Mouse (Mus musculus): Measurements from ENCODE around the gene Ccr6. TPM values are rescaled to one million over a fixed set of nuclear protein-coding genes. Genes with fewer than 3 reads are reported as not detected.

Gene Ccr6
- polyA plus RNA-seq, 1 experiment from 2014 or later = not detected

- H3K36me3 ChIP-seq (replicated peaks) = 0 out of 2 replicates have a peak, but pooled peaks cover 6% of the 10 kb centered on the region
- no peak overlapping the region for H3K4me3 ChIP-seq
- no peaks in the 10 kb centered on the region for H3K4me1 ChIP-seq
- no peaks in the 10 kb centered on the region for H3K27me3 ChIP-seq (replicated peaks)
- H3K9me3 ChIP-seq = no peaks in the 10 kb centered on the region
- no peak overlapping the region for H3K4me2 ChIP-seq
- H3K27ac ChIP-seq = no peak overlapping the region
- H3K9ac ChIP-seq = no peak overlapping the region
- WGBS = 91% methylated on average over 9 of the region's 9 CpGs
- ATAC-seq (replicated peaks) = no peak
Measured at GRCm38 (mm10) chr17:8296313-8296844, 60.5 kb downstream of the Ccr6 start.

GRCm38 (mm10) chr17:8297746-8298145 is 61.9 kb downstream of the Ccr6 start:
- no peak overlapping the region for H3K4me3 ChIP-seq
- H3K27ac ChIP-seq = no peak overlapping the region
- ATAC-seq (replicated peaks) = no peak
- H3K9ac ChIP-seq = no peak overlapping the region
- no peaks in the 10 kb centered on the region for H3K4me1 ChIP-seq
- no peaks in the 10 kb centered on the region for H3K27me3 ChIP-seq (replicated peaks)
- H3K36me3 ChIP-seq (replicated peaks) = 0 out of 2 replicates have a peak, but pooled peaks cover 6% of the 10 kb centered on the region
- no peak overlapping the region for H3K4me2 ChIP-seq
- H3K9me3 ChIP-seq = no peaks in the 10 kb centered on the region
- 86% methylated on average over 5 of the region's 5 CpGs for WGBS

- 0 out of 2 replicates have a peak, but pooled peaks cover 6% of the 10 kb centered on the region for H3K36me3 ChIP-seq (replicated peaks)
- H3K4me3 ChIP-seq = no peak overlapping the region
- 87% methylated on average over 2 of the region's 2 CpGs for WGBS
- no peaks in the 10 kb centered on the region for H3K4me1 ChIP-seq
- ATAC-seq (replicated peaks) = no peak
- H3K9me3 ChIP-seq = no peaks in the 10 kb centered on the region
- no peak overlapping the region for H3K27ac ChIP-seq
- no peak overlapping the region for H3K9ac ChIP-seq
- H3K4me2 ChIP-seq = no peak overlapping the region
- H3K27me3 ChIP-seq (replicated peaks) = no peaks in the 10 kb centered on the region
Measured at GRCm38 (mm10) chr17:8298281-8298680, 62.4 kb downstream of the Ccr6 start.

GRCm38 (mm10) chr17:8299524-8299923 is 63.7 kb downstream of the Ccr6 start:
- H3K4me1 ChIP-seq = no peaks in the 10 kb centered on the region
- H3K4me2 ChIP-seq = no peak overlapping the region
- no peak overlapping the region for H3K4me3 ChIP-seq
- H3K9ac ChIP-seq = no peak overlapping the region
- no peaks in the 10 kb centered on the region for H3K27me3 ChIP-seq (replicated peaks)
- no peaks in the 10 kb centered on the region for H3K9me3 ChIP-seq
- no peak overlapping the region for H3K27ac ChIP-seq
- H3K36me3 ChIP-seq (replicated peaks) = 0 out of 2 replicates have a peak, but pooled peaks cover 6% of the 10 kb centered on the region
- ATAC-seq (replicated peaks) = no peak

- H3K9me3 ChIP-seq = no peaks in the 10 kb centered on the region
- 0 out of 2 replicates have a peak, but pooled peaks cover 6% of the 10 kb centered on the region for H3K36me3 ChIP-seq (replicated peaks)
- no peak overlapping the region for H3K4me2 ChIP-seq
- no peak overlapping the region for H3K9ac ChIP-seq
- no peaks in the 10 kb centered on the region for H3K27me3 ChIP-seq (replicated peaks)
- 74% methylated on average over 4 of the region's 4 CpGs for WGBS
- no peak overlapping the region for H3K4me3 ChIP-seq
- H3K4me1 ChIP-seq = no peaks in the 10 kb centered on the region
- H3K27ac ChIP-seq = no peak overlapping the region
- ATAC-seq (replicated peaks) = no peak
Measured at GRCm38 (mm10) chr17:8301515-8301914, 65.7 kb downstream of the Ccr6 start.

- H3K4me2 ChIP-seq = no peak overlapping the region
- H3K27ac ChIP-seq = no peak overlapping the region
- ATAC-seq (replicated peaks) = no peak
- H3K4me3 ChIP-seq = no peak overlapping the region
- WGBS = 75% methylated on average over 7 of the region's 7 CpGs
- H3K4me1 ChIP-seq = no peaks in the 10 kb centered on the region
- no peak overlapping the region for H3K9ac ChIP-seq
- H3K36me3 ChIP-seq (replicated peaks) = 0 out of 2 replicates have a peak, but pooled peaks cover 6% of the 10 kb centered on the region
- H3K9me3 ChIP-seq = no peaks in the 10 kb centered on the region
- no peaks in the 10 kb centered on the region for H3K27me3 ChIP-seq (replicated peaks)
Measured at GRCm38 (mm10) chr17:8302772-8303438, 67.1 kb downstream of the Ccr6 start.

GRCm38 (mm10) chr17:8303671-8304070 is 67.8 kb downstream of the Ccr6 start:
- H3K27me3 ChIP-seq (replicated peaks) = no peaks in the 10 kb centered on the region
- H3K9ac ChIP-seq = no peak overlapping the region
- 63% methylated on average over 5 of the region's 5 CpGs for WGBS
- no peak overlapping the region for H3K27ac ChIP-seq
- H3K4me2 ChIP-seq = no peak overlapping the region
- H3K9me3 ChIP-seq = no peaks in the 10 kb centered on the region
- no peak overlapping the region for H3K4me3 ChIP-seq
- no peak for ATAC-seq (replicated peaks)
- no peaks in the 10 kb centered on the region for H3K4me1 ChIP-seq
- H3K36me3 ChIP-seq (replicated peaks) = no peaks in the 10 kb centered on the region

- Histone ChIP-seq H3K27me3 (replicated peaks) (no peaks in the 10 kb centered on the region), H3K36me3 (replicated peaks) (no peaks in the 10 kb centered on the region), H3K9ac (no peak overlapping the region), H3K4me3 (no peak overlapping the region), H3K27ac (no peak overlapping the region), H3K4me1 (peaks cover 4% of the 10 kb centered on the region; the same call in 1 of the 2 replicates), H3K9me3 (no peaks in the 10 kb centered on the region), H3K4me2 (no peak overlapping the region)
- WGBS = 31% methylated on average over 3 of the region's 3 CpGs
- no peak for ATAC-seq (replicated peaks)
Measured at GRCm38 (mm10) chr17:8305801-8306200, 70.0 kb downstream of the Ccr6 start.

Other genes starting within 250 kb of the Ccr6 start
- 0.18 and 0.61 TPM in 2 replicates for gene Gm49673, start 88.3 kb upstream of the Ccr6 start, polyA plus RNA-seq (2015; fragmentation: Nextera tagmentation; extraction: Ambion mirVana)
- gene Rnaset2a, start 87.9 kb upstream of the Ccr6 start, polyA plus RNA-seq (2015; fragmentation: Nextera tagmentation; extraction: Ambion mirVana) = 9.9 and 10.8 TPM in 2 replicates
- gene Fgfr1op, start 70.5 kb upstream of the Ccr6 start, polyA plus RNA-seq (2015; fragmentation: Nextera tagmentation; extraction: Ambion mirVana) = 25.3 and 26.4 TPM in 2 replicates
- gene Mpc1, start 46.9 kb downstream of the Ccr6 start, polyA plus RNA-seq (2015; fragmentation: Nextera tagmentation; extraction: Ambion mirVana) = 263 and 274 TPM in 2 replicates
- 191 and 200 TPM in 2 replicates for gene Sft2d1, start 75.1 kb downstream of the Ccr6 start, polyA plus RNA-seq (2015; fragmentation: Nextera tagmentation; extraction: Ambion mirVana)
- gene Prr18, start 101.4 kb downstream of the Ccr6 start, polyA plus RNA-seq (2015; fragmentation: Nextera tagmentation; extraction: Ambion mirVana) = 19.1 and 19.9 TPM in 2 replicates
- gene T2, start 119.9 kb downstream of the Ccr6 start, polyA plus RNA-seq (2015; fragmentation: Nextera tagmentation; extraction: Ambion mirVana) = 0.64 and 0.97 TPM in 2 replicates
- gene T, start 198.4 kb downstream of the Ccr6 start, polyA plus RNA-seq (2015; fragmentation: Nextera tagmentation; extraction: Ambion mirVana) = 0.56 and 0.61 TPM in 2 replicates

Measured in midbrain, embryonic 15.5 days (tissue).